Mouse (Mus musculus) activated CD4-positive, CD25-positive, alpha-beta regulatory T cell, adult 4 months (primary cell): ENCODE data around the gene Actl6b. TPM values are rescaled to one million over a fixed set of nuclear protein-coding genes. Genes with fewer than 3 reads are reported as not detected.

Source experiments
- ATAC-seq: one replicate; pipeline ENCODE4 v1.8.0; 2017
- polyA plus RNA-seq, 2 experiments: library from polyadenylated mRNA; unstranded; fragments of 100-300 nt; shearing (Covaris generic); gene quantifications; one replicate each; pipeline ENCODE4 v1.2.1; 2017

Actl6b gene
- polyA plus RNA-seq, 2 experiments from 2014 or later, result not detected

DNA sequence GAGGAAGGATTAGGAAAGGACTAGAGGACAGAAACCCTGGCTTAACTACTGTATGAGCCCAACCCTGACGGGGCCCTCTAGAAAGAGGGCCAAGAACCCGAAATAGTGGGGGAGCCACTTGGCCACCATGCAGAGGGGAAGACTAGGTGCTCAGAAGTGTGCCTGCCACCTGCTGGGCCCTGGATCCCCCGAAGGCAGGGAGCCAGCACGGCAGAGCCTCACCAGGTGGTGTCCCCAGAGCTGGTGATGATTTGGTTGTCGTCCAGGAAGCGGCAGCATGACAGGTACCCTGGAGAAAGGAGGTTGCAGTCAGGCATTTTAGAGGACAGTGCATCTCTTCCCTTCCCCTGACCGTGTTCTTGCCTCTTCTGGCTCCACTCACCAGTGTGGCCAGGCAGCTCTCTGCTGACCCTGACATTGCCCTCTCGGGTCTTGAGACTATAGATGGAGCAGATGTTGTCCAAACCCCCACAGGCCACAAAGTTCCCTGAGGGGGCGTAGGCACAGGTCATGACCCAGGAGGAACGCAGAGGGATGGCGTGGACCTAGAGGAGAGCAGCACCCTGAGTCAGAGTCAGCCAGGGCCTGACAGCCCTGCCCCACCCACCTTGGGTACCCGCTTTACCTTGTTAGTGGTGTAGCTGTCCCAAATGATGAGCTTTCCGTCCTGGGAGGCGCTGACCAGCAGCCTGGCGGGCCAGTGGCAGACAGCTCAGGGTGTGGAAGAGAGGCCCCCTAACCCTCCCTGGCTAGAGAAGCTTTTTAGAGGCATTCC, 23.9 kb upstream of the Actl6b start:
- ATAC-seq, result no peak

DNA sequence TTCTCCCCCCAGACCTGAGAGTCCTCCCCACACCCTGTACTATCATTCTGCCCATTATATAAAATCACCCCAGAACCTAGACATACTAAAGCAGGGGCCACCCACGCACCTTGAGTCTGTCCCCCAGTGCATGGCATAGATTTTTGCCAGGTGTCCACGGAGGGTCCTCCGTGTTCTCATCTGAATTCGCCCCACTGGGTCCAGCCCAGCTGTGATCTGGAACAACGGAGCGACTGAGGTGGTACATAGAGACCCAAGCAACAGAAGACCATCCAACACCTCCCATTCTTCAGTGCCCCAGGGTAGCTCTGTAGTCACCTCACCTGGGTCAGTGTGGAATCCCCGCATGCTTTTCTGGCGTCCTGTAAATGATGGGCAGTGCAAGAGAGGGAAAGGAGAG, 23.2 kb upstream of the Actl6b start:
- no peak for ATAC-seq

DNA sequence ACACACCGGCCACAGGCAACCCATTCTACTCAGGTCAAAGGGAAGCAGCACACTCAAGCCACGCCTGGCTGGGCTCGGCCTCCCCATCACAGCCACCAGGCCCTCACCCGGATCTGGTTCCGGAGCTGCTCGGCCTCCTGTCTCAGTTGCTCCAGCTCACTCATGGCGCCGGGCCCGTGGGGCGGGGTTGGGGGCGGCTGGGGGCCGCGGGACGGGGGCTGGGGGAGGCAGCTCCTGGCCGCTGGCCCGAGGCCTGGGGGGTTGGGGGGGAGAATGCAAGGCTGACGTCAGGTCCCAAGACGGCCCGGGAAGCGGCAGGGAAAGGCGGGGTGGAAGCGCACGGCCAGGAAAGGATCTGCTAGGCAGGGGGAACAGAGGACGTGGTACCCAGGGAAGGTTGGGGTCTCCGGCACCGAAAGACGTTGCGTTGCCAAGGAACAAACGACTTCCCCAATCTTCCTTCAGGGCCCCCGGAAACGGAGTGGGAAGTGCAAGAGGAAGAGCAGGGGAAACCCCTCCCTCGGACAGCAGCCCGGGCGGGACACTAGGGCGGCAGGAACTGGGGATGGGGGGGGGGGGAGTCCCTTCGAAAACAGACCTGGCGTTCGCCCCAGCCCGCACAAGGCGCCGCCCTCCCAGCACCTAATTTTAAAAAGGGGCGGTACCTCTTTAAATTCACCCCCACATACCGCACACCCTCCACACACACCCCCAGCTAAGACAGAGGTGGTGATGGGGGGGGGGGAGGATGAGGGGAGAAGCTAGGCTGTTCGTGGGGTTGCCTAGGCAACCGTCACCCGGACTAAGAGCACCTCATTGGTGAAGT, 22.5 kb upstream of the Actl6b start:
- peak; percentile 37 for ATAC-seq

DNA sequence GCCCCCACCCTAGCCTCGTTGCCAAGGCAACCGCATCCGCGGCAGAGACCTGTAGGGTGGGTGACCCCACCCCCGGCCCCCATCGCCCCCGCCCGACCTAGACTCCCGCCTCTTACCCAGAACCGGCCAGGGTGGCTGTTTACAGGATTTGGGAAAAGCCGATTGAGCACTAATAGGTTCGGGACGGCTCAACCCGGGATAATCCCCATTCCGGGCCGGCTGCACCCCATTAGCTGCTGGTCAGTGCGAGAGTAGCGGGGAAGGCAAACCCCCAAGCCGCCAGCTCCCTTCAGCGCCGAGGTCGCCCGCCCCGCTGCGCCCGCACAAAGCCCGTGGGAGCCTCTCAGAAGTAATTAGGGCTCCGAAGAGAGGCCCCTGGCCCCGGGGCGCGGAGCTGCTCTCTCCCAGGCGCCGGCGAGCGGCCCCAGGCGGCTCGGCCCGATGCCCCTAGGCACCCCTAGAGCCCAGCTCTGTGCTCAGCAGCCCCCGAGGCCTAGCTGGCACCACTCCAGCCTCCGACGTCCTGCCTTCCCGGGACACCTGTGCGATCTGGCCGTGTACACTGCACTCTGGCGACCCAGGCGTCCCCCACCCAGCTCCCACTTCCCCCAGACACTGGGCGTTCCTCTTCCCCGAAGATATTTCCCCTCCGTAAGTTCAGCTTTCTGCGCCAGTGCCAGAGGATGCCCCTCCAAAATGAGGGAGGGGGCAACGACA, 21.7 kb upstream of the Actl6b start:
- ATAC-seq, result no peak

DNA sequence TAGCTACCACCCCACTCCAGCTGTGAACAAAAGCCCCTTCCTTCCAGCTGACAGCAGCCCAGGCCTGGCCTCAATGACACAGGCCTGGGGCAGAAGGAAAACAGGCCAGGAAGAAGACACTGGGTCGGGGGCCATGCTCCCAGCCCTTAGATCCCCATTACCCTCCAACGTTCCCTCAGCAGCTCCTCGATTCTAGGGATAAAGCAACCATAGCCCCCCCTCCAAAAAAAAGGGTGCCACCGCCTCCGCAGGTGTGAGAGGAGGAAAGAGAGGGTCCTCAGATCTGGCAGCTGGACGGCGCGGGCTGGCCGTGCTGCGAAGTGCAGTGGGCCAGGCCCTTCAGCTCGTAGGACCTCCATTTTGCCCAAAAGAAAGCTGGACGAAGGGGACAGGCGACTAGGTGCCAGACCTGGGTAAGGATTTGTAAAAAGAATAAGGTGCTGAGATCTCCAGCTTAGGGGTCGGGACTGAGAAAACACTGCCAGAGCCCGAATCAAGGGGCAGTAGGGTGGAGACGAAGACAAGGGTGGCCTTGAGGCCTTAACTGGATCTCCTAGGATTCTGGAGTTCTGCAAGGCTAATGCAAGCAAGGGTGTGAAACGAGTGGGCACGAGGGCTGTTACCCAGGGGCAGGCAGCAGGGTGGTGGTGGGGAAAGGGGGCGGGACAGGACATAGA, 21.0 kb upstream of the Actl6b start:
- ATAC-seq, result no peak

DNA sequence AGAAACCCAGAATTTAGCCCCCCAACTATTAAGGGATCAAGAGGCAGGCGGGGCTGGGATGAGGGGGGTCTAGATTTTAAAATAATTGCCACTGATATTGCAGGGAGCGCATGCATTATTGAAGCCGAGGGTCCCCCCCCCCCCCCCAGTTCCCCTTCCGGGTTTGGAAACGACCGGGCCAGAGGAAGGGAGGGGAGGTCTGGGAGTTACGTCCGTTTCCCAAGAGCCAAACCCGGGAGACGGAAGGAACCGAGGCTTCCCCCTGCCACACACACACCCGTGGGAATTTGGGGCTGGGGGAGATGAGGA, 20.6 kb upstream of the Actl6b start:
- ATAC-seq, result no peak

DNA sequence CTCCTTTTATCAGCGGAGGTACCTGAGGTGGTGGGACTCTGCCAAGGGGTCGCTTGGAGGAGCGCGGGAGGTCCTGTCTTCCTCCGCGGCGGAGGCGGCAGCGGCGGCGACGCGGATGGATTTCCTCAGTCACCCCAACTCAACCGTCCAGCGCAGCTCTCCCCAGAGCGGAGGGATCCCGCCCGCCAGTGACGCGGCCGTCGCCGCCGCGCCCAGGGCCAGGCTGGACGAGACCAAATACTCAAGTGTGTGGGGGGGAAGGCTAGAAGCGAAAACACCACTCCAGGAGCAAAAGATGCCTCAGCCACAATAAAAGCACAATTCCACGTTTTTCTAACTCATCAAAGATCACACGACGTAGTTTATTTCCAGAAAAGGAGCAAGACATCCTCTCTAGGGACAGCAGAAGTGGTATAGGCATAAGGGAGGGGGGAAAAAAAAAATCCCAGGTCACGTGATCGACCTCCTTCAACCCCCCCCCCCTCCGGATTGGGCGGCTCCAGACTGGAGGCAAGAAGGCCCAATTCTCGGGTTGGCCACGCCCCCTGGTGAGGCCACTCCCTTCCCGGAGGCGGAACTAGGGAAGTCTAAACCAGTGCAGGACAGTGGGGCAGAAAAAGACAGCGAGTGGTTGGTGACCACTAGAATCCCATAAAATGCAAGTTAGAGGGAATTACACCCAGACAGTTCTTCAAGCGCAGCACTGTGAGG, 20.0 kb upstream of the Actl6b start, which contains the start of the genes Epo and Gnb2:
Epo (minus strand) TSS at position 126 of the 711 bp plus-strand sequence.
Gnb2 (minus strand) TSS at position 394 of the 711 bp plus-strand sequence.
- peak; percentile 68 for ATAC-seq

DNA sequence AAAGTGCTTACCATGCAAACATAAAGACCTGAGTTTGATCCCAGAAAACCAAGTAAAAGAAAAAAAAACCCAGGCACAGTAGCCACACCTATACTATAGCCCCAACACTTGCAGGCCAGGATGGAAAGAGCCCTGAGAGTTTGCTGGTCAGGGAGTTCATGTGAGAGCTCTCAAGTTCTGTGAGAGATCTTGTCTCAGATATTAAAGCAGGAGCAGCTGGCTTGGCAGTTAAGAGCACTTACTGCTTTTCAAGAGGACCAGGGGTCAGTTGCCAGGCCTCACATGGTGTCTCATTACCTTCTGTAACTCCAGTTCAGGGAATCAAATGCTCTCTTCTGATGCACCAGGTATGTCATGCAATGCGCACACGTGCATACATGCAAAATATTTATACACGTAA, 18.6 kb upstream of the Actl6b start:
- ATAC-seq, result no peak

DNA sequence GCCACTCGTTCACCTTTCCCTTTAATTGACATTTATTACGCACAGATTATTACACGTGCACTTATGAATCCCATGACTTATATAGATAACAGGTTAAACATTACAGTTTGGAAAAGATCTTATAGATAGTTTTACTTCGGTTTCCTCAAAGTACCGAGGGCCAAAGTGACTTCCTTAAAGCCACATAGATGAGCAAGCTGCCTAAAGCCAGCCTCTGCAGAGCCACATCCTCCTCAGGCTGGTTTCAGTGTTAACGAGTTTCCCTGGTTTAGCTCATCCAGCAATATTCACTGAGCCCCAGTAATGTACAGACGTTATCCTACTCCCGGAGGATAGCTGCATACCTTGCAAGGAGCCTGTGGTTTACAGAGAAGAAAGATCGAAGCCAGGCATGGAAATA, 18.0 kb upstream of the Actl6b start:
- ATAC-seq, result no peak

DNA sequence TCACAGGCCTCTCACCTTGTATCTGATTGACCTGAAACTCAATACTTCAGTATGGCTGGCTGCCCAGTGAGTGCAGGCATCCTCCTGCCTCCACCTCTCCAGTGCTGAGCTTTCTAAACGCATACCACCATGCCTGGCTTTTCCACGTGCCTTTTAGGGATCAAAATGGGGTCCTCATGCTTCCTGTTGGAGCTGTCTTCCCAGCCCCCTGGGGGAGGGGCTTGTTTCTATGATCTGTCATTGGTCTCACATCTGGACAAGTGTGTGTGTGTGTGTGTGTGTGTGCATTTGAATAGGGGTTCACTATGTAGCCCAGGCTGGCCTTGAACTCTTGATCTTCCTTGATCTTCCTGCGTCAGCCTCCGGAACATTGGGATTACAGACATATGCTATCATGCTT, 15.9 kb upstream of the Actl6b start:
- ATAC-seq, result no peak

DNA sequence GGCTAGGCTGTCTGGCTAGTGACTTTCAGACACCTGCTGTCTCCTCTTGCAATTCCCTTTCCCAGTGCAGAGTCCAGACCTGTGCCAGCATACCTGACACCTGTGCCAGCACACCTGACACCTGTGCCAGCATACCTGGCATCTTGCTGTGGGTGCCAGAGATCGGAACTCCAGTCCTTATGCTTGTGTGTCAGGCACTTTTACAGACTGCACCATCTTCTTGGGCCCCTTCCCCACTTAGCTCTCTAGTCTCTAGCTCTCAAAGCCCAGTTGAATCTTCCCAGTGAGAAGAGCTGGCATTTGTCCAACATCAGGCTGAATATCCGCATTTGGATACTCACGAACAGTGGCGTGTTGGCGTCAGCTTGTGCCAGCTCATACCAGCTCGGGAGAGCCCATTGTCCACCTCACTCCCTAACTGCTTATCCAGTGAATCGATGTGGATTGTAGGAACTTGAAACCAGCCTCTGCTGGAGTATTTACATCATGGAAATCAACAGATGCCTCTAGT, 14.0 kb upstream of the Actl6b start:
- no peak for ATAC-seq

DNA sequence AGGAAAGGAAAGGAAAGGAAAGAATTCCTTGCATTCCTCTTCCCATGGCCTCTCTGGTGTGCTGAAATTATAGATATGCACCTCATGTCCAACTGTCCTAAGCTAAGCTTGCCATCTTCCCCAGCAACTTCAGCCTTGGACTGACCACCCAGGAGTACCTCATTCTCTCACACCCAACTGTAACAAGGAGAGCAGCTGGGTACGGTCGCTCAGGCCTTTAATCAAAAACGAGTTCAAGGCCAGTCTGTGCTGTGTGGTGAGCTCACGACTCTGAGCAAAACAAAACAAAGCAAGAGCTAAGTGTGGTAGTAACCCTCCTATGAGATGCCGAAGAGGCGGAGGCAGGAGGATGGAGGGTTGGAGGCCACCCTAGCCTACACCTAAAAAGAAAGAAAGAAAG, 12.3 kb upstream of the Actl6b start:
- ATAC-seq, result no peak

DNA sequence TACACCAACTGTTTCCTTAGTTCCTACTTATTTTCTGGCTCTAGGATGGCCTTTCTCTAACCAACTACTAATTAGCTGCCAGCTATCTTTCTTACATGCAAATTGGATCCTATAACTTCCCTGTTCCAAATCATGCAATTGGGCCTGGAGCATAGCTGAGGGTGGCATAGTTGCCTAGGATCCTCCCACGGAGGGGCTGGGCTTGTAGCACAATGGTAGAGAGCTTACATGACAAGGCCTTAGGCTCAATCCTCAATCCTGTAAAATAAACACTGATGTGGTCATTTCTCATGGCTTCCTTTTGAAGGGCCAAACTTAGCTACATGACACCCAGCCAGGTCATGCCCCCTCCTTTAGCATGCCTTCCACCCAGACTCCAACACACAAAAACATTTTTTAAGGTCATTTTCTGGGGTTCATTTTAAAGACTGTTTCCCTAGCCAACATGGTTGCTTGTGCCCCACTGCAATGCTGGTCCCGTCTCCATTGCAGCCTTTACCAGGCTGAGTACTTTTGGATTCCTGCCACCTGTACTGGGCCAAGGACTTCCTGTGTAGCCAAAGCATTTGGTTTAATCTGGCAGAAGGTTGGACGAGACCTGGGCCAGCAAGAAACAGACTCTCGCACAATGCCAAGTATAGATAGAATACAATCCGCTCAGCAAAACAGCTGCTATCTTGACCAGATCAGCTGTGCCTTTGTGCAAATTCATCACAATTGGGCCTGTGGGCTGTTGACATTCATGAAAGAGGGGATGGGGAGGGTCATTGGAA, 11.4 kb upstream of the Actl6b start:
- no peak for ATAC-seq

DNA sequence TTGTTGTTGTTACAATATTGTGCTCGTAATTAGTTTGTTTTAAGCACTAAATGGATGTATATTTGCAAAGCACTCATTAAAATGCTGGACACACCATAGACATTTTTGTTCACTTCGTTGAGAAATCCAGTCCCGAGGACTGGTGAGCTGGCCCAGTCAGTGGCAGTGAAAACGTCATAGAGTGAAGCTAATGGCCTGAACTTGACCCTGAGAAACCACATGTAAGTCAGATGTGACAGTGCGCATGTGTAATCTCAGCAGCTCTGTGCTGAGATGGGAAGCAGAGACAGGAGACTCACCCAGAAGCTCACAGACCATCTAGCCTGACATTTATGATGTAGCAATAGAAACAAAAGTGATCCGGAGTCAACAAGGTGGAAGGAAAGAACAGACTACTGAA, 8.4 kb upstream of the Actl6b start:
- no peak for ATAC-seq

DNA sequence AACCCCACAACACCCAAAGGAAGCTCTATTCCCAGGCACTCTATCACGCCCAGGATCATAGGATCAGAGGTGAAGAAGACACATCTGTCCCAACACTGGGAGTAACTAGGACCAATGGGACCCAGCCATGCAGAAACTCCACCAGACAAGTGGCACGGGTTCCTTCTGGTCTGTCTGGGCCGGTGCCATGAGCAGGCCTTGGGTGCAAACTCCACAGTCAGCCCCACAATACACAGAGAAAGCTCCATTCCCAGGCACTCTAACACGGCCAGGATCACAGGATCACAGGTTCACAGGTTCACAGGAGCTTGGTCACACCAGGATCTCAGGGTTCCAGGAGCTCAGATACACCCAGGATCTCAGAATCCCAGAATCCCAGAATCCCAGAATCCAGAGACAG, 7.7 kb upstream of the Actl6b start:
- no peak for ATAC-seq

DNA sequence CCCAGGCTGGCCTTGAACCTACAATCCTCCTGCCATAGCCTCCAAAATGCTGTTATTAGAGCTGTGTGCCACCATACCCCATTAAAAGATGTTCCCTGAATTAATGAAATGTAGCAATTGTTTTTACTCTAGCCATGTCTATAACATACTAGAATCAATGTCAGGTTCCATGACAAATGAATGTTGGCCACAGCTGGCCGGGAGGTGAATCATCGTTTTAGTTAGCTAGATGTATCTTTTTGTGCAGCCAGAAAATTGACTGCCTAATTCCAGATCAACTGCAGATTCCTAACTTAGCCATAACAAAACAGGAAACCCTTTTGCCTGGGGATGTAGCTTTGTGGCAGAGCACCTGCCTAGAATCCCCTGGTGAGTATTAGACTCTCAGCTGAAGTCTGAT, 3.5 kb upstream of the Actl6b start:
- no peak for ATAC-seq

DNA sequence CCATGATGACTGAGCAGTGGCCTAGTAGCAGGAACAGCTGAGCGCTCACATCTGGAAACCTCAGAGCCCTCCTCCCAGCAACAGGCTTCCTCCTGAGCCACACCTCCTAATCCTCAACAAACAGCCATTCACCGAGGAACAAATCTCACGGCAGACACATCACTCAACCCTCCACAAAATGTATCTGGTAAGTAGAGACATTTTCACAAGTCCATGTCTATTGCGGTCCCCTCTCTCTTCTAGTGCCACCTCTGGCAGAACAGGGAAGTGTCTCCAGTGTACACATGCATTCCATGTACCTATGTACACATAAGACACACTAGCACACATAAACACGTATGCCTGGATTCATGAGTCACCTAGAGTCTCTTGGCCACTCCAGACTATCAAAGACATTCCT, 2.2 kb upstream of the Actl6b start:
- ATAC-seq, result no peak

DNA sequence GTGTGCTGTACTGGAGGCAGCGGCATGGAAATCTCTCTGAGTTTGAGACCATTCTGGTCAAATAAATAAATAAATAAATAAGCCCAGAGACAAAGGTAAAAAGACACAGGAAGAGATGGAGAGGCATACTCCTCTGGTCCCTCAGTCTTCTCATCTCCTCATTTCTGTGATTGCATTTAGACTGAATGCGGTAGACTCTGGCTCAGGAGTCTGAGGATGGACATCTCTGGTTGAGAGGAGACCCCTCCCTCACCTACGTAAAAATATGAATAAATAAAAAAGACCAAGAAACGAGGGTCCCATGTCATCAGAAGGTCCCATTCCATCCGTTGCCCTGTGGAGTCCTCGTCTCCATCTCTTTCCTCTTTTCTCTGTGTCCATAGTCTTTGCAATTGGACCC, 317 bp upstream of the Actl6b start:
- ATAC-seq, result no peak

DNA sequence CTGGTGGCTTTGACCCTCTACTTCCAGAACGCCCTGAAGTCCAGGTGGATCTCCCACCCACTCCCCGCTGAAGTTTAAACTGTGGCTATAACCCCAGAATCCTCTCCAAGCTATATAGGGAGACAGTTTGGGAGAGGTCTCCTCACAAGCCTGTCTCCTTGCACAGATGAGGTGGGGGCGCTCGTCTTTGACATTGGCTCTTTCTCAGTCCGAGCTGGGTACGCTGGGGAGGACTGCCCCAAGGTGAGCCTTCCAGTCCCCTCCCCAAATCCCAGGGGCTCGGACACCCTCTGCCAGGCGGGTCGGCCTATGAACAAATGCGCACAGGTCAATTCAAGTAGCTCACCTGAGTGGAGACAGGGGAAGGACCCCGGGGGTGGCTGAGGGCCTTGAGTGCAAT, 581 bp downstream of the Actl6b start:
- no peak for ATAC-seq

DNA sequence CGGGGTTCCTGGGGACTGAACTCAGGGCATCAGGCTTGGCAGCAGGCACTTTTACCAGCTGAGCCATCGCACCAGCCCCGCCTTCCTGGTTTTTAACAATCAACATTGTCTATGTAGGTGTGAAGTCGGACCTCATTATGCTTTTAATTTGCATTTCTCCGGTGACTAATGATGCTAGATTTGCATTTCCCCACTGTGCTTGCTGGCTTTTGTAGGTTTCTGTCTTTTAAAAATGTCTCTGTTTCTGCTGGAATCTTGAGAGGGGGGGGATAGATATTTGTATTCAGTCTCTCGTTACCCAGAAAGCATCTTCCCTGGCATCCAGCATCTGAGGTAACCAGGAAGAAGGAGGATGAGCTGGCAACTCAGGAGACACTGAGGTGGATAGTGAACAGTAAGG, 8.2 kb downstream of the Actl6b start:
- no peak for ATAC-seq

DNA sequence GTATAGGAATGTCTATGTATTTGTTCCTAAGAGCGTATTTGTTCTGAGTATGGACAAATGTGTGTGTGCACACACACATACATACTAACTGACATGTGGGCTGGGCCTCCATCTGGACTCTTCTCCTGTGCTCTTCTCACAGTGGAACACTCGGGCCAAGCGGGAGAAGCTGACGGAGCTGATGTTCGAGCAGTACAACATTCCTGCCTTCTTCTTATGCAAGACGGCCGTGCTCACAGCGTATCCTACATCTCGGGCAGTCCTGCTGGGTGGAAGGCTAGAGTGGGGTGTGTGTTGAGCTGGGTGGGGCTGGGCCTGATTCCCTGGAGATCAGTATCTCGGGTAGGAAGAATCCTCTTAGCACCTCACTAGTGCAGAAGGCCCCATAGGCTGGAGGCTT, 9.6 kb downstream of the Actl6b start:
- no peak for ATAC-seq
